Mouse (Mus musculus): ENCODE results near the gene Ldha.

DNA sequence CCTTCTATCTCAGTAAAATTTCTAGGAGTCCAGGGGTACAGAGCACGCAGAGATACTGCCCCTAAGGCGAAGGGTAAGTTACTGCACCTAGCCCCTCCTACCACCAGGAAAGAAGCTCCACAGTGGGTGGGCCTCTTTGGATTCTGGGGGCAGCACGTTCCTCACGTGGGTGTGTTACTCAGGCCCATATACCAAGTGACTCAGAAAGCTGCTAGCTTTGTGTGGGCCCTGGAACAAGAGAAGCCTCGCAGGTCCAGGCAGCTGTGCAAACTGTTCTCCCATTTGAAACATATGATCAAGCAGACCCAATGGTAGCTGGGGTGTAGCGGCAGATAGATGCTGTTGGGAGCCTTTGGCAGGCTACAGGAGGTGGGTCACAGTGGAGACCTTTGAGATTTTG, 17.8 kb downstream of the Ldha start:
- TF ChIP-seq CTCF (IDR thresholded peaks at IDR 0.05; ENCODE audit: extremely low read depth, insufficient read length, insufficient replicate concordance, low read depth, low read length) (no peak), POLR2A (IDR thresholded peaks at IDR 0.05; ENCODE audit: low read depth, low read length) (no peak)
